Mouse (Mus musculus) erythroblast, embryonic 14.5 days (primary cell): Measurements from ENCODE around the gene Trpv2.

Experiments
- GATA1 ChIP-seq: IDR thresholded peaks from 2 replicates; pipeline ENCODE4 v1.6.1; 2012; ENCODE audit warnings: low read length, inconsistent platforms, mixed read lengths
- TAL1 ChIP-seq: IDR thresholded peaks from 3 replicates; pipeline ENCODE4 v1.6.1; 2012; ENCODE audit warnings: low read length, inconsistent platforms, mixed read lengths

DNA sequence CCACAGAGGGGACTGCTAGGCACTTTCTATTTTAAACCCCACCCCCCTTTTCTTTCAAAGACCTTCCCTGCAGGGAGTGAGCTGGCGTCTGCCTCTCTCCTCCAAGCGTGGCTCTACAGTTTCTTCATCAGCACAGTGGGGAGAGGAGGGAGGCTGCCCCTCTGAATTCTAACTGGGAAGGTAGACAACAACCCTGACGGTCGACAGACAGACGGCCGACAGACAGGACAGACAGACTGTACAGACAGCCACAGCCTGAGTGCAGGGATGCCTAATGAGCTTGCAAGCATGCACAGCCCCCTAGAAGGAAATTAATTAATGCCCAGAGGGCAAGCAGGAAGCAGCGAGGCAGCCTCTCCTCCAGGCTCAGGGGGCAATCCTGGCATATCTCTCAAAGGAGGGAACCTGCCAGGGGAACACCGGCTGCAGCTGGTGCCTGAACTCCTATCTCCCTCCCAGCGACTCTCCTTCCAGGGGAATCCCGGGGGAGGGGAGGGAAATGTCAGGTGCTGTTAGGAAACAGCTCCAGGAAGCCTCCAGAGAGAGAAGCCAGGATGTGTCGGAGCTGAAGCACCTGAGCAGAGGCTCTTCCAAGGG, 56.0 kb downstream of the Trpv2 start:
- TF ChIP-seq GATA1: no peak
- TF ChIP-seq TAL1: no peak
